Mouse (Mus musculus) urinary bladder, postnatal 4 days (tissue): ENCODE measurements around the gene Mthfd1l.
"Not testable (repeated sequence)": the region's sequence is repeated elsewhere in the genome, so short reads cannot be mapped to it uniquely, and the experiment has no call there.

Experiments used
- DNase-seq, 2 experiments: peaks; one replicate each; pipeline ENCODE4 v3.0.0; 2021 to 2022; ENCODE audit warnings: low spot score in 2 of 2

Mthfd1l gene

GRCm38 (mm10) chr10:4041691-4042090 is 68.8 kb downstream of the Mthfd1l start:
- no peak for DNase-seq

DNA sequence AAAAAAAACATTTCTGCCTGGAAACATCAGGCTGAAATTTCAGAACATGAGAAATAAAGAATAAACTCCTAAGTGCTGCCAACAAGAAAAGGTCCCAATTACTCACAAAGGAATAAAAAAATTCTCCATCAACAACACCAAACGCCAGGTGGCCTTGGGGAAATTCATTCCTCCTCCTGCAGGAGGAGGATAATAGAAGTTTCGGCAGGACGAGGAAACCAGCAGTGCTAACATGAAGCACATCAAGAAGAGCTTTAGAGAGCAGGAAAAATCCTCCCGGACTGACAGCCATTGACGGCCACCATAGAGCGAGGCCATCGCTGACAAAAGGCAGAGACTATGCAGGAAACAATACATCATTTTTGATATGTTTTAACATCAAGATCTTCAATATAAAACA is 71.5 kb downstream of the Mthfd1l start:
- no peak for DNase-seq

DNA sequence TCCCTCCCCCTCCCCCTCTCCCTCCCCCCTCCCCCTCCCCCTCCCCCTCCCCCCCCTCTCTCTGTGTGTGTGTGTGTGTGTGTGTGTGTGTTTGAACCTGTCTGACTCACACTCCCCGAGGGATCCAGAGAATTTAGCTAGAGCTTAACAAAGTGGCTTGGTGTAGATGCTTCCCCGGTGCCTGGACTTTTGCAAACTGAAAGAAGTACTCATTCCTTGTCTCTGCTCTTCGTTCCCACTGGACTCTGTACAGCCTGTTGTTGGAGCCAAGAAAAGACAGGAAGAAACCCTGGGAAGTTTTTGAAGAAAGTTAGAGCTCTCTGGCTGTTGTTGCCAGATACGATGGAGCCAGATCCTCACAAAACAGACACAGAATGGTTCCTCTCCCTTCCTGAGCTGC is 73.6 kb downstream of the Mthfd1l start:
- DNase-seq, result no peak

GRCm38 (mm10) chr10:4047666-4048065 is 74.7 kb downstream of the Mthfd1l start:
- DNase-seq, result no peak

- DNase-seq, result no peak
These were observed 77.3 kb downstream of the Mthfd1l start for GRCm38 (mm10) chr10:4050236-4050635.

DNA sequence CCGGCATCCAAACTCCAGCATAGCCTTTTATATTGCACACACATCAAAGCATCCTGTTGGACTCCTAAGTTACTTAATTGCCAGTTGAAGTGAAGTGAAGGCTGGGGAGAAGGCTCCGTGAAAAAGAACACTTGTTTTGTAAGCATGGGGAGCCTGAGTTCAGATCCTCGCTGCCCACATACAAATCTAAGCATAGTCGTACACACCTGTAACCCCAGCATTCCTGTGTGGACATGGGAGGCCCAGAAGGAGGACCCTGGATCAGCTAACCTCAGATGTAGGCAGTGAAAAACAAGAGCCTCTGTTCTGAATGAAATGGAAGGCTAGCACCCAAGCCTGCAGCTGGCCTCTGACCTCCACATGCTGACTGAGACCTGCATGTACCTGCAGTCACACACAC is 79.8 kb downstream of the Mthfd1l start:
- no peak for DNase-seq

DNA sequence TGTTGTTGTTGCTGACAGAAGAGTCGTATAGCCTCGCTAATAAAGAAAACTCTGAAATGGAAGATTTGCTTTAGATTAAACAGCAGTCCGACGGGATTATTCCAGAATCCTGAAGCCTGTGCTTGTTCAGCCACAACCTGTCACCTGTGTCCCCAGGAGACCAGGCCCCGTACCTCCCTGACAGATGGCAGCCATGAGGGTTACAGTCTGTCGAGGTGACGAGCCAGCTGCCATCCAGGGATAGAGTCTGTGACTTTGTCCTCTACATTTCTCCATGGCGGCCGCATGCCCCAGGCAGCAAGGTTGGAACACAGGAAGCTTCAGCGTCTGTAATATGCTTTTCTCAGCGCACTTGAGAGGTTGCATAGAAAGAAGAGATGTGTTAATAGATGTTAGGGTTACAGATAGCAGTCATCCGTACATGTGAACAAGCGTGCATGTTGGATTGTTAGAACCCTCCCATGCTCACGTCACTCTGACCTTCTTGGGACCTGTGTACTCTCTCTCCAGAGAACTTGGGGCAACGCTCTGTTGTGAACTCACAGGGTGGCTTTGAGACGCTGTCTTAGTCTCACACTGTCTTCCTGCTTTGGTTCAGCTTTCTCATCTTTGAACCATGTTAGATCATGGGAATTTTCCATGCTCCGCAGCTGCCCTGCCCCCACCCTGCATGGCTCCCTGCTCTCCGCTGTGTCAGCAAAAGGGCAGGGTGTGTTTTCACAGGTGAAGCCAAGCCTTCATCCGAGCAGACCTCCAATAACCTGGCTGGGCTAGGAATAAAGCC is 80.6 kb downstream of the Mthfd1l start:
- no peak for DNase-seq

DNA sequence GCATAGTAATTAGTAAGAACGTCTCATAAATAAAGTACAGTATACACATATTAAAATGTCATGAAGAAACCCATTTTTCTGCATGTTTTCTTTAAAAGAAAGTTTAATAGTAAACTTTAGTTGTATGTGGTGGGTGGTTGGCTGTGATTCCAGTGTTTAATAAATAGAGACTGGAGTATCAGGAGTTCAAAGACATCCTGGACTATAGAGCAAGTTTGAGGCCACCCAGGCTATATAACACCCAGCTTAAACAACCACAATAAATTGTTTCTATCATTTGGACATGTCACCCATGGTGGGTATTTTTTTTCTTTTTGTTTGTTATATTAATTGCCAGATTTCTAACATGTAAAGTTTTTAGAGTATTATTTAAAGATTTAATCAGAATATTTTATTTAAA is 81.7 kb downstream of the Mthfd1l start:
- no peak for DNase-seq

DNA sequence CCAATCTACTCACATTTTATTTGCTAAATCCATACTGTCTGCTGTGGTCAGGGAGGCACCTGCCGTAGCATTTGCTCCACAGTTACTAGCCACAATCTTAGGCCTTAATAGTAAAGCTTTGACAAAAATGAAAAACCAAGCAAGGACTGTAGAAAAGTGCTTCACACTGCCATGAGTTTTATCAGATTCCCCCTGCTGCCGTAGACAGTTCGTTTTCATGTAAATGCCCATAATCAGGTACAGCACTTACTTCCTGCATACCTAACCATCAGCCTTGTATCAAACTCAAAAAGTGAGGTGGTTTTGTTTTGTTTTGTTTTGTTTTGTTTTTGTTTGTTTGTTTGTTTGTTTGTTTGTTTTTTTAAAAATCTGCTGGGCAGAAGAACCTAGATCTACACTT is 84.5 kb downstream of the Mthfd1l start:
- DNase-seq, result no peak

- DNase-seq, result no peak
These were observed 84.9 kb downstream of the Mthfd1l start for GRCm38 (mm10) chr10:4057832-4058231.

- DNase-seq, result no peak
These were observed 88.4 kb downstream of the Mthfd1l start for GRCm38 (mm10) chr10:4061071-4061987.

DNA sequence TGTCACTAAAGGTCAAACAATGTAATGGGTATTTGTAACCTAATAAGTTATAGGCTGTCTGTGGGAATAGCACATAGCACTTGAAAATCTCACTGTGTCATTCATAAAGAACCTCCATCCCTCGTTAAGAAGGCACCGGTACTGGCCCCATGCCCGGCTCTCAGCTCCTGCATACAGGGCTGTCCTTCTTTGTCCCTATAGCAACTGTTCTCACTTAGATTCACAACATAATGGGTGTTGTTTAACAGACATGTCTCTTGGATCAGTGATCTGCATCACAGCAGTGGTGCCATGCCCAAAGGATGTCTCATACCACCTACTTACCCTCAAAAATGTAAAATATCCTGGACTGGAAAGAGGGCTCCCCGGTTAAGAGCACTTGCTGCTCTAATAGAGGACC is 90.6 kb downstream of the Mthfd1l start:
- DNase-seq, result no peak

- DNase-seq, result no peak
These were observed 92.6 kb downstream of the Mthfd1l start for GRCm38 (mm10) chr10:4065295-4066084.

- no peak for DNase-seq
These were observed 96.4 kb downstream of the Mthfd1l start for GRCm38 (mm10) chr10:4069258-4069826.

DNA sequence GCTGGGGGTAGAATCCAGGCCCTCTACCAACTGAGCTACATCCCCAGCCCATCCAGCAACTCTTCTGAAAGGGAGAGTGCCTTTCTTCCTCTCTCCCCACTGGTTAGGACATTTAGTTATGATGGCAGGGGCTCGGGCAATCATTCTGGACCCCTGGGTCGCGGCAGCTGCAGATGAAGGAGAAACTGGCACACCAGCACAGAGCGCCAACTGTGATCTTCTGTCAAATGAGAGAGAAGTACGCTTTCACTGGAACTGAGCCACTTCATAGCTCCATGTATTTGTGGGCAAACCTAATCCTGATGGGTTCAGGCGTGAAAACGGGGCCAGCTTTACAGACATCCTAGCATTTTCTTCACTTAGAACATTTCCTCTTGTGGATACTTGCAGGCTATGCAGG is 97.1 kb downstream of the Mthfd1l start:
- DNase-seq, result no peak

GRCm38 (mm10) chr10:4071069-4071844 is 98.3 kb downstream of the Mthfd1l start:
- no peak for DNase-seq

DNA sequence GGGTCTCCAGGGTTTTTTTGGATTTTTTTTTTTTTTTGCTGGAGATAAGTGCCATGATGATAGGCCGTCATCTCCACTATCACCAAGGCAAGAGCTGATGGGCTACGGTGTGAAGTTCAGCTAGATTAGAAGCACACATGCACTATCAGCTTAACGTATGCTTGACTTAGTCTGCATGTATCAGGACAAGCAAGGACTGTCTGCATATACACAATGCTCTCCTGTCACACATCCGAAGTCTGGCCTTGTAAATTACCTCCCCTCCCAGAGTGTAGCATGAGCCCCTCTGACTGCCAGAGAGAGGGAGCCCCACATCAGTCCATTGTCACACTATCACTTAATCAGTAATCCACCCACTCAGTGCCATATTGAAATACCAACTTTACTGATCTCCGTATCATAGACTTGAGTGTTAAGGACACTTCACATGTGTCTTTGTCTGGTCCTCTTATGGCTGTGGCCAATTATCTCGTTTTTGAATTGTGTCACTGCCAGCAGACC is 99.0 kb downstream of the Mthfd1l start:
- DNase-seq, result no peak

GRCm38 (mm10) chr10:4072491-4072890 is 99.6 kb downstream of the Mthfd1l start:
- not testable (repeated sequence) for DNase-seq

DNA sequence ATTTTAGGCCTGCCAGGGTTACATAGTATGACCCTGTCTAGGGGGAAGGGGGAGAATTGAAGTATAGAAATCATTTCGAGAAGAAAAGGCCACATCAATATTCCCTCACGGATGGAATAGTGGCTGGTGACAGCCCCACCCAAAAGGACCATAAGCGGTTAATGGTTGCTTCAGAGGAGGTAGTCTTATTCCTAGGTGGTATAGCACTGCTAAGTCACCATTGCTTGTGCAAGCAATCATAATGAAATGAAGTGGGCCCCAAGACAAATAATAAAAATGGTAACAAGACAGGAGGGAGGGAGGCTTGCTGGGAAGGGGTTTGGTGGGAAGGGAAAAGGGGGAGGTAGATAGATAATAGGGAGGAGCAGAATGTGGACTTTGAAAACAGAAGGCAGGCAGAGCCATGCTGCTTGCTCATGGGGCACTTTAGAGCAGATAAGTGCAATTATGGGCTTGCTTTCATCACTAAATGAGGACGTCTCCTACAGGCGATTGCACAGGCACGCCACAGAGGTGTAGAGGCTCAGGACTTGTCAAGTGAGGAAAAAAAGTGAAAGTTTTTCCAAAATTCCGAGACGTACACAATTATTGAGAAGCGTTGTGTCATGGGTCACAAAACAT is 105.4 kb downstream of the Mthfd1l start:
- DNase-seq, result no peak

GRCm38 (mm10) chr10:4078979-4079630 is 106.2 kb downstream of the Mthfd1l start:
- no peak for DNase-seq
